Mouse (Mus musculus) cerebral cortex, adult 2 months (tissue): ENCODE data around the gene Smyd3.

Experiments used
- WGBS: fragments of 180-500 bp; shearing (Covaris S2); methylation state at CpG from one replicate; pipeline ENCODE4 v1.1.7; 2018; 5-methylcytosine and 5-hydroxymethylcytosine counted together

The Smyd3 gene

DNA sequence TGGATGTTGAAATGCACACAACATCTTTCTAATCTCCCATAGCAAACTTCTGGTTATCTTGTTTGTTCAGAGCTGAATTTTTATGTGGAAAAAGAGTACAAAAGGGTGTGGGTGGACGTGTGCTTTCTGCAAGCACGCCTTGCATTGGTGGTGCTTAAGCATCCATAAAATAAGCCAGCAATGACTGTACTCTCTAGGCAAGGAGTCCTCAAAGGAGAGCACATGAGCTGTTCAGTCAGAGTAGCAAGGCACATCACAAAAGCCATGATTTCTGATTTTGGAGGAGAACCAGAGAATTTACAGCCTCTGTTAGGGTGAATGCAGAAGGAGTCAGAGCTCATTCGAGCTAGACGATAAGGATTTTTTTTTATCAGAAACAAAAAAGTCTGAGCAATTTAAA is 343.6 kb downstream of the Smyd3 start:
- WGBS: 47% methylated on average over 4 of the region's 4 CpGs

DNA sequence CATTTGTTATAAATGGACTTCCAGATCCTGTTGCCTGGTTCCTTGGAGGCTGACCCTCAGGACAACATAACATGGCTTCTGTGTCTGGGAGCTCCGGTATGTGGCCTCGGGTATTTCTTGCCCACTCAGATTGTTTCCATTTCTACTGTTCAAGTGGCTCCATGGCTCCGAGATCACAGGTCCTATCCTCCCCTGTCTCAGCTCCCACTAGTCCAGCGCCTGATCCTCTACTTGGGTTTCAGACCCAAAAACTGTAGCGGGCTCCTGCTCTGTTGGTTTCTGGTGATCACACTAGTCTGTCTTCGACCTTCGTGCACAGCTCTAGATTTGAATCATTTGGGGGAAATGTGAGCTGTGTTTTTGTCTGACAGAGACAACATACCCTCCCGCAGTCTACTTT is 347.3 kb downstream of the Smyd3 start:
- WGBS: 90% methylated on average over 8 of the region's 8 CpGs

DNA sequence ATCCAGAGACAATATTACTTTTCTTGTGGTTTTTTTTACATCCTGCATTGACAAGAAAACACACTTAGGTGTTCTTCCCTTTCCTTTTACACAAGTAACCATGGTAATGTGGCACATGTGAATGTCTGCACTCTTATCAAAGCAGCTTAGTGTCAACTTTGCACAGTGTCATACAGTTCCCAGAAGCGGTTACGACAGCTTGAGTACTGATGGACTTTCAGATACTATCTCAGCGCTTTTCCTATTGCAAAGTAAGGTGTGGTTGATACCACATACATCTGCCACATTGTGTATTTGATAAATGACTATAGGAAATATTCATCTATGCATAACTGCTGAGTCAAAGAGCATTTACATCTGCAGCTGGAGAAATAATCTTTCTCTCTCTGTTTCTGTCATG is 348.1 kb downstream of the Smyd3 start:
- 91% methylated on average over 3 of the region's 3 CpGs for WGBS

DNA sequence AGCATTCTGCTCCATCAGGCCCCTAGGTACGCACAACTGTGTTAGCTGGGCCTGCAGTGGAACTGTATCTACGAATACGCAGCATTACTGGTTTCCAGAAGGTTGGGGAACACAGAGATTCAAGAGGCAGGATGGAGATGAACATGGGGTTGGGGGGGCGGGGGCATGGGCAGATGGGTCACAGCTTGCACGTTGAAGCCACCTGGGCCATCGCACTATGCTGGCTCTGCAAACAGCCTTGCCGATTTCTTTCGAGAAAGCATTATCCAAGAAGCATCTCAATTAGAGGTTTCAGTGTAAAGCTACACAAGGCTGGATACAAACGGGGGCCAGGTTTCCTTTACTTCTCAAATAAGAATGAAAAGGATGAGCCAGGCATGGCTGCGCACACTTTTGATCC is 348.7 kb downstream of the Smyd3 start:
- 89% methylated on average over 10 of the region's 10 CpGs for WGBS

DNA sequence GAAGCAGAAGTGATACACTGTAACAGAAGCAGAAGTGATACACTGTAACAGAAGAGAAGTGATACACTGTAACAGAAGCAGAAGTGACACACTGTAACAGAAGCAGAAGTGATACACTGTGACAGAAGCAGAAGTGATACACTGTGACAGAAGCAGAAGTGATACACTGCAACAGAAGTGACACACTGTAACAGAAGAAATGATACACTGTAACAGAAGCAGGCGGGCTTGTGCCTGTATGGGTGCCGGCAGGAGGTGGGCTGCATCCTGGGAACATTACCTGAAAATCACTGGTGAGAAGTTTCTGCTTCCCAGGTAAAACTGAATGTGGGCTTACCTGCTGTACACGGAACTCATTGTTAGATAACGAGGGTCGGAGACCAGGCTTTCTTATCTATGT is 353.6 kb downstream of the Smyd3 start:
- 93% methylated on average over 5 of the region's 5 CpGs for WGBS

DNA sequence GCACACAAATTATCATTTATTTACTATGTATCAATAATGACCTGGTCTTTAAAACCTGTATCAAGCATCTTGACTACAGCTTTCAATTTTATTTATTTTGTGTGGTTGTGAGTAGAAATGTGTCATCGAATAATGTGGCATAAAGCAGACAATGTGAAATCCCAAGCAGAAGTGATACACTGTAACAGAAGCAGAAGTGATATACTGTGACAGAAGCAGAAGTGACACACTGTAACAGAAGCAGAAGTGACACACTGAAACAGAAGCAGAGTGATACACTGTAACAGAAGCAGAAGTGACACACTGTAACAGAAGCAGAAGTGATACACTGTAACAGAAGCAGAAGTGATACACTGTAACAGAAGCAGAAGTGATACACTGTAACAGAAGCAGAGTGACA is 355.1 kb downstream of the Smyd3 start:
- 90% methylated on average over 1 of the region's 1 CpGs for WGBS

DNA sequence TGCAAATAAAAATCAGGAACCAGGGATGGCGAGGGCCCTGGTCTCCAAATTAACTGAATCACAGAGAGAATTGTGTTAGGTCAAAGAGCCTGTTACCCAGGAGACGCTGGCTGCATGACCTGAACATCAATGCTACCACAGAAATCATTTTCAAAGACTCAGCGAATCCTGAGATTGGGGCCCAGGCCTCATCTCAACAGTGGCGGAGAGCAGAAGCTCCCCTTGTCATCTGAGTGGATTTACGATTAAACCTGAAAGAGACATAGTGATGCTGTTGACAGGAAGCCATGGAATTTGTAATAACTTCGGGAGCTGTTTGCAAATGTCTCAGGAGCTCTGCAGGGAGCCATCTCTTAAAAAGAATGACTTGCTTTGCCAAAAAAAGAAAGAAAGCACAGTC is 355.9 kb downstream of the Smyd3 start:
- WGBS: 67% methylated on average over 6 of the region's 6 CpGs

DNA sequence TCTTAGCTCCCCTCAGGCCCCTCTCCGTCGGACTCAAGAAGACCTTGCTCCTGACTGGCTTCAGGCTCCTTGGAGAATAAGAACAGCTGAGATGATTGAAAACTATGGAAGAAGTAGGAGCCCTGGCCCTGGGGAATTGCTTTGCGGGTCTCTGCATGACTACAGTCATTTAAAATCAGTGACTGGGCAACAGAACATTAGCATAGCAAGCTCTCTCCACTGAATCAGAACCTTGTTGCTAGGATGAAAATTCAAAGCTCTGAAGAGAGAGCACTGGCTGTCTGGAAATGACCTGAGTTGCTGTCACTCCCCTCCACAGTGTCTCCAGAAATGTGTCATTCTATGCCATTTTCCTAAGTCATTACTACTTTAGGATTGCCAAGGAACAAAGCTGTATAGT is 357.1 kb downstream of the Smyd3 start:
- 65% methylated on average over 3 of the region's 3 CpGs for WGBS

DNA sequence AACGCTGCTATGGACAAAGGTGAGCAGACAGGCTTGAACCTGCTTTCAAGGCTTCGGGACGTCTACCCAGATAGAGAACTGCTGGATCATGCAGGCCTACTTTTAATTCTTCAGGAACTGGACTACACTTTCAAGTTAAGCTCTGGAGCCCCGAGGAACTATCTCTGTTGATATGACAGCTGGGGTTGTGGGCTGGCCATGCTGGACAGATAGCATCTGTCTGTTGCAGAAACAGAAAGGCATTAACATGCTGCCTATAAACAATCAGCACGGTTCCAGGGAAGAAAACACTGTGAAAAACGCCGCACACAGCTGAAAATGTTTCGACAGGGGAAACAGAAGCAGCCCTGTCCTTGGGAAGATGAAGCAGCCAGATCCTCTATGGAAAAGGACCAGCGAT is 365.5 kb downstream of the Smyd3 start:
- WGBS: 62% methylated on average over 9 of the region's 9 CpGs

DNA sequence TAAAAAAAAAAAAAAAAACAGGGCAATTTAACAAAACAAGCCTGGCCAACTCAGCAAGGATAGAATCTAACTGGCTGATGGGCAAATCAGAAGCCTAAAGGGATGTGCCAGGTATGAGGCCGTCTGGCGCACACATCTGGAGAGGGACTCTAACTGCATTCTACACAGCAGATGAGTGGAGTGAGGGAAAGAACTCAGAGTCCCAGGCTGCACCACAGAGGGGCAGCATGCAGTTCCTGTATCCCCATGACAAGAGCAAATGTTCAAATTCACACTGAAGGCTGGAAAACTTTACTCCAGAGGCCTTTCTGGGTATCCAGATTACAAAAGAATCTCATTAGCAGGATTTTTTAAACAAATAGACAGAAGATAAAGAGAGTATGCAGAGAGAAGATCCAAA is 366.6 kb downstream of the Smyd3 start:
- 95% methylated on average over 2 of the region's 2 CpGs for WGBS

DNA sequence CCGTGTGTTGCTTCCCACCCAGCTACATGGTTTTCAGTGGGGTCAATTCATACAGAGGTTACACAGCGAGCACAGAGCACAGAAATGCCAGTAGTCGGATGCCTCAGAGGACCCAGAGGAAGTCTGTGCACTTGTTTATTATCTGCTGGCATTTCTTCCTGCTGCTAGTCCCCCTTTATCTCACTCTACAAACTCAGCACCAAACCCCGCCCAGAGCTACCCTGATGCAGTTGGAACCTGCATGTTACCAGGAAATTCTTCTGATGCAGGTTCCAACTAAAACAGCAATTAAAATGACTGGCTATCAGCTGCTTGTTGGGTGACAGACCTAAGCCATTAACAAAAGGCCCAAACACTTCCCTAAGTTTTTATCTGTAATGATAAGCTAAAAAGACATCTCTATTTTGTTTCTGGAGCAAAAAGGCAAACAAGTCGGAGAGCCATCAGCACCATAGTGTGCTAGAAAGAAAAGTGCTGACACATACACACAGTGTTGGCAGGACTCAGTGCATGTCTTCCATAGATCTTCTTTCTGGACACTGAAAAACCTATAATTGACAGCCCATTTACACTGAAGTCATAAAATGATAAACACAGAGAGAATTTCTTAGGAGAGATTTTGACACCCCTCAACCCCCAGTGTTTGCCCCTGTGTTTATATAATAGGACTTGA is 368.2 kb downstream of the Smyd3 start:
- 82% methylated on average over 5 of the region's 5 CpGs for WGBS

DNA sequence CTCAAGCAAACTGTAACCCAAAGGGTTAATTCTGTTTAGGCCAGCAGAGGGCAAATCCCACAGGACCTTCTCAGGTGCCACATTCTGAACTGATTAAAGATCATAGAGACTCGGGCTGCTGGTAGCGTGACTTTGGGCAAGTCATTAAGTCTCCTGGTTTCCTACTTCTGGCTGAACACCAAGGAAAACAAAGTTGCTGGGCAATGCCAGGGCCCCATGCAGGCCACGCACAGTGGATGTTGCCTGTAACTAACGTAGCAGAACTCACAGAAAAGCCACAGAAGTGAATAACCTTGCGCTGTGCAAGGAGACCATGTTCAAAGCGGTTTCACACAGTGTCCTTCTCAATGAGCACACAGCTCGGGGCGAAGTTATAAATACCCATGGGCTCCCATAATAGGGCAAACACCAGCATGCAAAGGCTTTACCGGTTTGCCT is 371.1 kb downstream of the Smyd3 start:
- WGBS: 77% methylated on average over 9 of the region's 9 CpGs

DNA sequence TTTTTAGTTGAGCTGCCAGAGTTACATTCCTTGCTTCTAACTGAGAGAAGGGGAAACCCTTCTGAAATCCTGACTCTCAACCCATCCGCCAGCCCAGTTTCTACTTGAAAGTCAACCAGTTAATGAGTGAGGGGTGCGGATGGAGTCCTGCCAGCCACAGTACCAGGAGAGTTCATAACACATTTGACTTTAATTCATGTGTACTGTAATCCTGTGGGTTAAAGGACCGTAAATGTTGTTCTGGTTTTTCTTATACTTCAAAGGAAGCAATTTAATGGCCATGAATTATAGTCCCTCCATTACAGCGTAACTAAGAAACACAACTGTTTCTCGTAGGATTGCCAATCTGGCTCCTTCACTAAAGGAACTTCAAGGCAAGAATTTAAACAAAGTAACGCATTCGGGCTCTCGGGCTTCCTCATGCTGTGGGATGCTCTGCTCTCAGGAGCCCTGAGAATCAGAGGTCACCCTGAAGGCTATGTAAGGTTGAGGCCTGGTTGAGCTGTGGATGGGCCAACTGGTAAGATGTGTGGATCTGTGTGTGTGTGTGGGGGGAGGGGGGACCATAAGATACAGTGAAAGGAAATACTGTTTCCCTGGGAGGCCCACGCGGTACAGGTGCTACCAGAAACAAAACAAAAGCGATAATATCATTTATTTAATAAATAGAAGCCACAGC is 374.5 kb downstream of the Smyd3 start:
- WGBS: 84% methylated on average over 11 of the region's 11 CpGs

DNA sequence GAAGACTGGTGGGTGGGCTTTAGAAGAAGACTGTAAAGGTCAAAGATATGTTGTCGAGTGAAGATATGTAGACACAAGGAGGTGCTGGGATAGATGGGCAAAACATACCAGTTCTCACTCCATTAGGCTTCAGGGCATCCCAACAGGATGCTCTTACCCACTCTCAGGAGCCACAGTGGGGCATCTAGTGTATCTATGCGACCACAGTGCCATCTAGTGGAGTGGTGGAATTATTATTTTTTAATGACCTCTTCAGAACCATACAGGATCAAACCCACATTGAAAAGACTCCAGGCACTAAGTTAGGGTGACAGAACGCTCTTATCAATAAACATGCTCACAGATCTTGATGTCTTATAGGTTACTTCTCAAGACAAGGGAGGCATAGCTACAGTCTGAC is 375.7 kb downstream of the Smyd3 start:
- WGBS: 48% methylated on average over 3 of the region's 3 CpGs

DNA sequence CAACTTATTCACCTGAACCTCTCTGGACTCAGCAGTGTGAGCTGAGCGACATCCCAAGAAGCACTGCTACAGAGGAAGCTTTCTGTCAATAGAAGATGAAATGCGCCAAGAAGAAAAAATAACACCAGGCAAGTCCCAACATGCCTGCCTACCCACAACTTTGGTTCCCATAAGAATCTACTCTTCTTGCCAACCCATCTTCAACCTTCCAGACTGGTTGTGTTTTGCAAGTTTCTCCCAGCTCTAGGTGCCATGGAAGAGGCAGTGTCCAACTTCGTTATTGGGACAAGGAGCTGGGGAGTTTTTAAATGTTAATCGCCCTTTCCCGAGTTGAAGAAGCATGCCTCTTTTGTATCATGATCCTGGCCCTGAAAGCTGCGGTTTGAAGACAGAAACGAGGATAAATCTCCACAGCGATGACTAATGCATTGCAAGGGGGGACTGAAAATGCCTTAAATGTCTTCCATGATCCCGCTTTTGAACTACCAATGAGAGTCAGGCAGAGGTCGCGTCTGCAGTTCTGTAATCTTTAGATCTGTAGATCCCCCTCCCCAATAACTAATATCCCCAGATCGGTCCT is 376.7 kb downstream of the Smyd3 start:
- 69% methylated on average over 12 of the region's 12 CpGs for WGBS

DNA sequence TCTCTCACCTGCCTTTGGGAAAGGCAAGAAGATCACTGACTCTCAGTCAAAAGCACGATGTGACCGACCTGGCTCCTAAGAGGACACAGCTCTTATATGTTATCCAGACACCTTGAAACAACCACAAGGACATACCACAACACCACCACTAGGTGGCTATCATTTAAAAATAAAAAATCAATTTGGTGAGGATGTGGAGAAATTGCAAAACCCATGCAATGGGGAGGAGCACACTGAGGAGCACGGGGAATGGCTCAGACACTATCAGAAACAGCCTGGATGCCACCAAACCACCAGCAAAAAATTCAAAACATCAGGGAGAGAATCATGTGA is 380.7 kb downstream of the Smyd3 start:
- WGBS: 82% methylated on average over 3 of the region's 3 CpGs

DNA sequence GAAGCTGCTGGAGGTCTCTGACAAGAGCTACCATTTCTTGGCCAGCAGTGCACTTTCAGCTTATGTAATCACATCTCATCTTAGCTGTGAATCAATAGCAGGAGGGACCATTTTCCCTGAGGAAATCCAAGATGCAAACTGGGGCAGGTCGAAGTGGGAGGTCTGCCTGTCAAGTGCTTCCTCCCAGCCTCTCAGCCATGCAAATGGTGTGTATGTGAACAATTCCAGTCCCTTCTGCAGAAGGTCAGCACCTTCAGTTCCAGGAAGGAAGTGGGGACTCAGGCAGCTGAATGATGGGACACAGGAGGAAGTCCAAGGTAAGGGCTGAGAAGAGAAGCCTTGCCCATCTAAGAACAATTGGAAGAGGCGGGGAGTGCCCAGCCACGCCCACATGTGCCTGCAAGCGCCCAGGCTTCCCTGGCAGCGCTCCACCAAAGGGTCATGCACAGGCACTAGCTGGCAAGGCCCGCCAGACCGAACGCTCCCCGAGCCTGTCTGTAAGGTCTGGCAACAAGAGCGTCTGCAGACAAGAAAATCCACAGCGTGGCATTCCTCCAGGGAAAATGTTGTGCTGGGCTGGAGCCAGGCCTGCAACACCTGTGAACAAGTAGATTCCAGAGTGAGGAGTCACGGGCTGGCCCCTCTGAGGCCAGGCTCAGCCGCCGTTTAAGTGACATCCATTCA is 381.2 kb downstream of the Smyd3 start:
- 46% methylated on average over 14 of the region's 14 CpGs for WGBS

DNA sequence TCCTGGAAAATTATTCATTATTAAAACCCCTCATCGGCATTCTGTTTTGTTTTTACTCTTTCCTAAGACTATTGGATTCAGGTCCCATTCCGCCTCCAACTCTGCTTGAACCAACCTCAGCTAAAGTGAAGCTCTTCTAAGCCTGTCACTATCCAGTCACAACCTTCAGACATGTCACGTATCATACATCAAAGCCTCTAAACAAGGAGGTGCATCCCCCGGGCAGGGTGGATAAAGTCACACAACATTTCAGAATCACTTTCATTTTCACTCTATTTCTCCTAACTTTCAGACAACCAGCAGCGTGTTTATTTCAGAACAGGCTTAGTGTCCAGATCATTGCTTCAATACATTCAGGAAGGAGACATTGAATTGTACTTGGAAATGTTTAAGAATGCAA is 387.8 kb downstream of the Smyd3 start:
- 95% methylated on average over 5 of the region's 5 CpGs for WGBS

DNA sequence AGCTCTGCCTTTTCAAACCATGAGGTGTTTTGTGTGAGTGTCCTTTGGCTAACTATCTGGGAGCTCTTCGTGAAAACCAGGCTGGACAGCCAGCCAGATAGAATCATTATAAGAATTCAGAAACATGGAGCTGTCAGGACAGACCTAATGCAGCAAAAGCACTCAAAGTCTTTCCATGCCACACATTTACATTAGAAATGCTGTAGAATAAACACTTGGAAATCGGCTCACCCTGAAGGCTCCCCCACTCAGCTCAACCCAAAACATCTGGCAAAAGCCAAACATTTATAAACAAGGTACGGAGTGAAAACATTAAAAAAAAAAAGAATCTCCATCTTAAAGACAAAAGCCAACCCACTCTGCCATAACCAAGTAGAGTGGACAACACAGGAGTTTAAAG is 391.6 kb downstream of the Smyd3 start:
- WGBS: 85% methylated on average over 3 of the region's 3 CpGs

DNA sequence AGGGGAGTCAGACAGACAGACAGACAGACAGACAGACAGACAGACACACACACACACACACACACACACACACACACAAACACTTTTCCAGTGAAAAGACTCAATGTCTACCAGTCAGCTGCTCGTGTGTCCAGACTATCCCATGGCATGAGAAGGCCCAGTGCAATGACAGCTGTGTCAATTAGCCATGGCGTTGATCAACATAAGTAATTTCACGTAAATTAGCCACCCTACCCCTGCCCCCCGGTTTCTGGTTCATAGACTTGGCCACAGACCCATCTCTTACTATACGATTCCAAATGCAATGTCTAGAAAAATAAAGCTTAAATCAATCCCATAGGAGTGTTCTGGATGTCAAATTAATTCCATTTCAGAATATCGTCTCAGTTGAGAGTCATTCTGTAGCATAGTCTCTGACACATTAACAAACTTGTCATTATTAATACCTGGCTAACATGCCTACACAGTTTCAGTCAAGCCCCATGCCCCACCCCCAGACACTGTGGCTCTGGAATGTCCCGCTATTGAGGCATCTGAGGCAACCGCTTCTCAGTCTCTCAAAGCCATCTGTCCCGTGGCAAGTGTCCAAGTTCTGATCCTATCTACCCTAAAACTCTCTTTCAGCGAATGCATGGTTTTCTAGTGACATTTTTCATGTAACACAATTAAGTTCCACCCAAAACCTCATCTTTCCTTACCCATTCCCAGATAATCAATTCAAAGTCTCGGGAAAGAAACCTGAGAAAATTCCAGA is 395.2 kb downstream of the Smyd3 start:
- WGBS: 79% methylated on average over 11 of the region's 11 CpGs

DNA sequence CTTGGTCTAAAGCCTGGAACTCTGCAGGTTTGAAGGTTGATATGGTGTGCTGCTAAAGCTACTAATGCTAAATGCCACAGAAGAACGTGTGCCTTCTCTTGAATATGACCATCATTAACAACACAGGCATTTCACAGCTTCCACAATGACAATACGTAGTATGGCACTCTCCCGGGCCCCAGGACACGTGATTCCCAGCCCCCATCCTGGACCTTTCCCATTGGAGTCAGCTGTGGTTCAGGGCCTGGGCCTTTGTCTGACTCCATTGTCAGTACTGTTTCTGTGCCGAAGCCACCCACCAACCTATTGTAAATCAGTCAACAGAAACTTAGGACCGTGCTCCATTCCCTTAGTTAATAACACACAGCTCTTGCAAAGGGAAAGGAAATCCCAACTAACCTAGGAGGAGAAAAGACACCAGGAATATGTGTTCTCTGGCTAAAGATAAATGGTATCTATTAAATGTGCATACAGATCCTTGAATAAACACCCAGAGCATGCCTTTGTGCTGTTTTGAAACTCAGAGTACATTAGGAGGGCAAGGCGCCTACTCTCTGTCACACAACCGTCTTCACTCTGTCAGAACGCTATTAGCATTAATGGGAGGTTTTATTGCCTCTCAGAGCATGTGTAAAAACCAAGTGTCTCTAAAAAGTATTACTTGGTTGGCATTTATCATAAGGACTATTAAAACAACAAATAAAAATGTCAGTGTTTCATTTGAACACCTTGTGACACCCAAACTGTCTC is 397.4 kb downstream of the Smyd3 start:
- 86% methylated on average over 9 of the region's 9 CpGs for WGBS
